Mouse (Mus musculus) limb, embryonic 15.5 days (tissue): ENCODE measurements around the gene Gm10306. TPM values are rescaled to one million over a fixed set of nuclear protein-coding genes. Genes with fewer than 3 reads are reported as not detected.

Experiments
- ATAC-seq: fragments of 200-750 bp; cut with Nextera tagmentation; 2 replicates; pipeline ENCODE4 v1.8.0; 2017; ENCODE audit warnings: low read depth, moderate TSS enrichment; ENCODE audit not compliant: insufficient number of reproducible peaks, low FRiP score, low TSS enrichment
- H3K27ac ChIP-seq: fragments of 300-500 bp; sonication (generic); 2 replicates; pipeline ENCODE4 v1.5.1; 2015; ENCODE audit warnings: moderate library complexity, mild to moderate bottlenecking, inconsistent platforms
- H3K27me3 ChIP-seq: fragments of 300-500 bp; sonication (generic); 2 replicates; pipeline ENCODE4 v1.6.1; 2015; ENCODE audit warnings: inconsistent platforms
- H3K36me3 ChIP-seq: fragments of 300-500 bp; sonication (generic); 2 replicates; pipeline ENCODE4 v1.6.1; 2015; ENCODE audit warnings: inconsistent platforms
- H3K4me1 ChIP-seq: fragments of 300-500 bp; sonication (generic); 2 replicates; pipeline ENCODE4 v1.6.1; 2015; ENCODE audit warnings: inconsistent platforms
- H3K4me2 ChIP-seq: fragments of 300-500 bp; sonication (generic); 2 replicates; pipeline ENCODE4 v1.6.1; 2015; ENCODE audit warnings: mild to moderate bottlenecking, inconsistent platforms
- H3K4me3 ChIP-seq: fragments of 300-500 bp; sonication (generic); 2 replicates; pipeline ENCODE4 v1.5.1; 2015; ENCODE audit warnings: mild to moderate bottlenecking, inconsistent platforms
- H3K9ac ChIP-seq: fragments of 300-500 bp; sonication (generic); 2 replicates; pipeline ENCODE4 v1.6.1; 2015; ENCODE audit warnings: inconsistent platforms
- H3K9me3 ChIP-seq: fragments of 300-500 bp; sonication (generic); 2 replicates; pipeline ENCODE4 v1.6.1; 2016; ENCODE audit warnings: inconsistent platforms
- WGBS: fragments of 180-500 bp; shearing (Covaris S2); methylation state at CpG from one replicate; pipeline ENCODE4 v1.1.7; 2015; 5-methylcytosine and 5-hydroxymethylcytosine counted together
- polyA plus RNA-seq: library from polyadenylated mRNA; unstranded; fragments of >200 nt; fragmentation: Nextera tagmentation; extraction: Ambion mirVana; gene quantifications from 2 replicates; pipeline ENCODE4 v1.2.1, GENCODE M21; 2015

Gene Gm10306
- polyA plus RNA-seq = not detected in 2 replicates

GRCm38 (mm10) chr4:94556265-94557054 lies at the start of gene Gm10306, which contains the start of gene Caap1:
Gene Gm10306 (plus strand): TSS chr4:94556546.
Gene Caap1 (minus strand): TSS chr4:94556796.
- Histone ChIP-seq H3K36me3 (no peaks in the 10 kb centered on the region), H3K9ac (peak within 1 kb of the TSS; percentile 77), H3K4me3 (peak within 1 kb of the TSS; percentile 100), H3K4me2 (peak within 1 kb of the TSS; percentile 56), H3K27me3 (no peaks in the 10 kb centered on the region), H3K4me1 (peaks cover 5% of the 10 kb centered on the region), H3K27ac (peak within 1 kb of the TSS; percentile 83), H3K9me3 (no peaks in the 10 kb centered on the region)
- whole genome bisulfite sequencing = under 1% methylated on average over 79 of the region's 83 CpGs
- ATAC-seq = peak; percentile 90

- H3K27ac ChIP-seq = no peak overlapping the region
- H3K9ac ChIP-seq = no peak overlapping the region
- WGBS = 78% methylated on average over 3 of the region's 3 CpGs
- peaks cover 5% of the 10 kb centered on the region; the same call in 1 of the 2 replicates for H3K36me3 ChIP-seq
- no peak for ATAC-seq
- no peaks in the 10 kb centered on the region for H3K9me3 ChIP-seq
- no peaks in the 10 kb centered on the region for H3K4me1 ChIP-seq
- no peaks in the 10 kb centered on the region for H3K27me3 ChIP-seq
- no peak overlapping the region for H3K4me2 ChIP-seq
- H3K4me3 ChIP-seq = no peak overlapping the region
Measured at GRCm38 (mm10) chr4:94515366-94515765, 41.0 kb upstream of the Gm10306 start.

GRCm38 (mm10) chr4:94517631-94518030 lies 38.7 kb upstream of the Gm10306 start:
- Histone ChIP-seq H3K27ac (no peak overlapping the region), H3K4me2 (no peak overlapping the region), H3K4me3 (no peak overlapping the region), H3K4me1 (no peaks in the 10 kb centered on the region), H3K36me3 (no peaks in the 10 kb centered on the region), H3K27me3 (no peaks in the 10 kb centered on the region), H3K9ac (no peak overlapping the region), H3K9me3 (no peaks in the 10 kb centered on the region)
- WGBS = 68% methylated on average over 4 of the region's 4 CpGs
- ATAC-seq = no peak

GRCm38 (mm10) chr4:94523321-94523720 lies 33.0 kb upstream of the Gm10306 start:
- H3K27me3 ChIP-seq = no peaks in the 10 kb centered on the region
- H3K4me2 ChIP-seq = no peak overlapping the region
- no peak for ATAC-seq
- no peaks in the 10 kb centered on the region for H3K4me1 ChIP-seq
- H3K9me3 ChIP-seq = no peaks in the 10 kb centered on the region
- no peak overlapping the region for H3K4me3 ChIP-seq
- H3K36me3 ChIP-seq = no peaks in the 10 kb centered on the region
- H3K27ac ChIP-seq = no peak overlapping the region
- no peak overlapping the region for H3K9ac ChIP-seq

- Histone ChIP-seq H3K9ac (no peak overlapping the region), H3K27me3 (no peaks in the 10 kb centered on the region), H3K4me3 (no peak overlapping the region), H3K27ac (no peak overlapping the region), H3K9me3 (no peaks in the 10 kb centered on the region), H3K36me3 (no peaks in the 10 kb centered on the region), H3K4me2 (no peak overlapping the region), H3K4me1 (no peaks in the 10 kb centered on the region)
- ATAC-seq = no peak
- WGBS = 91% methylated on average over 1 of the region's 1 CpGs
Measured at GRCm38 (mm10) chr4:94529448-94529847, 26.9 kb upstream of the Gm10306 start.

- no peak for ATAC-seq
- Histone ChIP-seq H3K4me1 (no peaks in the 10 kb centered on the region), H3K9me3 (no peaks in the 10 kb centered on the region), H3K27ac (no peak overlapping the region), H3K9ac (no peak overlapping the region), H3K36me3 (peaks cover 9% of the 10 kb centered on the region; the same call in 1 of the 2 replicates), H3K27me3 (no peaks in the 10 kb centered on the region), H3K4me3 (no peak overlapping the region), H3K4me2 (no peak overlapping the region)
Measured at GRCm38 (mm10) chr4:94533205-94533604, 23.1 kb upstream of the Gm10306 start.

- peaks cover 30% of the 10 kb centered on the region for H3K36me3 ChIP-seq
- 88% methylated on average over 4 of the region's 4 CpGs for WGBS
- no peak overlapping the region for H3K27ac ChIP-seq
- ATAC-seq = no peak
- no peak overlapping the region for H3K4me2 ChIP-seq
- H3K9ac ChIP-seq = no peak overlapping the region
- H3K4me1 ChIP-seq = no peaks in the 10 kb centered on the region
- no peak overlapping the region for H3K4me3 ChIP-seq
- H3K9me3 ChIP-seq = no peaks in the 10 kb centered on the region
- no peaks in the 10 kb centered on the region for H3K27me3 ChIP-seq
Measured at GRCm38 (mm10) chr4:94543041-94543440, 13.3 kb upstream of the Gm10306 start.

GRCm38 (mm10) chr4:94544321-94544720 lies 12.0 kb upstream of the Gm10306 start:
- Histone ChIP-seq H3K27ac (no peak overlapping the region), H3K9ac (no peak overlapping the region), H3K9me3 (no peaks in the 10 kb centered on the region), H3K27me3 (no peaks in the 10 kb centered on the region), H3K36me3 (peaks cover 30% of the 10 kb centered on the region), H3K4me1 (no peaks in the 10 kb centered on the region), H3K4me3 (no peak overlapping the region), H3K4me2 (no peak overlapping the region)
- WGBS = 87% methylated on average over 7 of the region's 7 CpGs
- no peak for ATAC-seq

- H3K9me3 ChIP-seq = no peaks in the 10 kb centered on the region
- WGBS = 86% methylated on average over 5 of the region's 5 CpGs
- H3K4me1 ChIP-seq = peaks cover 5% of the 10 kb centered on the region
- H3K27me3 ChIP-seq = no peaks in the 10 kb centered on the region
- no peak overlapping the region for H3K27ac ChIP-seq
- H3K4me2 ChIP-seq = no peak overlapping the region
- no peak for ATAC-seq
- no peak overlapping the region for H3K9ac ChIP-seq
- H3K36me3 ChIP-seq = no peaks in the 10 kb centered on the region
- H3K4me3 ChIP-seq = no peak overlapping the region
Measured at GRCm38 (mm10) chr4:94554955-94555494, 1.3 kb upstream of the Gm10306 start.

GRCm38 (mm10) chr4:94557145-94557544 lies 799 bp downstream of the Gm10306 start:
- 71% methylated on average over 7 of the region's 7 CpGs for WGBS
- Histone ChIP-seq H3K9me3 (no peaks in the 10 kb centered on the region), H3K4me1 (peaks cover 5% of the 10 kb centered on the region), H3K9ac (no peak overlapping the region), H3K27ac (no peak overlapping the region), H3K27me3 (no peaks in the 10 kb centered on the region), H3K36me3 (no peaks in the 10 kb centered on the region), H3K4me2 (no peak overlapping the region), H3K4me3 (peak overlapping the region; percentile 100; the same call in 1 of the 2 replicates)
- no peak for ATAC-seq

- Histone ChIP-seq H3K9me3 (no peaks in the 10 kb centered on the region), H3K36me3 (no peaks in the 10 kb centered on the region), H3K27ac (no peak overlapping the region), H3K27me3 (no peaks in the 10 kb centered on the region), H3K4me3 (no peak overlapping the region), H3K4me2 (no peak overlapping the region), H3K4me1 (peaks cover 5% of the 10 kb centered on the region), H3K9ac (no peak overlapping the region)
- no peak for ATAC-seq
- 67% methylated on average over 2 of the region's 2 CpGs for WGBS
Measured at GRCm38 (mm10) chr4:94559266-94559665, 2.9 kb downstream of the Gm10306 start.

- no peak overlapping the region for H3K27ac ChIP-seq
- H3K27me3 ChIP-seq = no peaks in the 10 kb centered on the region
- ATAC-seq = no peak
- no peaks in the 10 kb centered on the region for H3K9me3 ChIP-seq
- no peak overlapping the region for H3K4me2 ChIP-seq
- H3K4me1 ChIP-seq = peaks cover under 1% of the 10 kb centered on the region; the same call in 1 of the 2 replicates
- H3K4me3 ChIP-seq = no peak overlapping the region
- WGBS = 70% methylated on average over 1 of the region's 1 CpGs
- H3K36me3 ChIP-seq = no peaks in the 10 kb centered on the region
- no peak overlapping the region for H3K9ac ChIP-seq
Measured at GRCm38 (mm10) chr4:94560316-94560715, 4.0 kb downstream of the Gm10306 start.
